Mouse (Mus musculus) thymus, adult 18-20 months (tissue): ENCODE measurements around the gene Cd37.

Experiments
- DNase-seq, 2 experiments: peaks; one replicate each; pipeline ENCODE4 v3.0.0; 2022; ENCODE audit warnings: mixed read lengths in 2 of 2

Cd37 gene

GRCm38 (mm10) chr7:45234333-45234841 is 4.5 kb downstream of the Cd37 start:
- DNase-seq = no peak

- no peak for DNase-seq
Measured at GRCm38 (mm10) chr7:45233580-45234332, 5.2 kb downstream of the Cd37 start.

DNA sequence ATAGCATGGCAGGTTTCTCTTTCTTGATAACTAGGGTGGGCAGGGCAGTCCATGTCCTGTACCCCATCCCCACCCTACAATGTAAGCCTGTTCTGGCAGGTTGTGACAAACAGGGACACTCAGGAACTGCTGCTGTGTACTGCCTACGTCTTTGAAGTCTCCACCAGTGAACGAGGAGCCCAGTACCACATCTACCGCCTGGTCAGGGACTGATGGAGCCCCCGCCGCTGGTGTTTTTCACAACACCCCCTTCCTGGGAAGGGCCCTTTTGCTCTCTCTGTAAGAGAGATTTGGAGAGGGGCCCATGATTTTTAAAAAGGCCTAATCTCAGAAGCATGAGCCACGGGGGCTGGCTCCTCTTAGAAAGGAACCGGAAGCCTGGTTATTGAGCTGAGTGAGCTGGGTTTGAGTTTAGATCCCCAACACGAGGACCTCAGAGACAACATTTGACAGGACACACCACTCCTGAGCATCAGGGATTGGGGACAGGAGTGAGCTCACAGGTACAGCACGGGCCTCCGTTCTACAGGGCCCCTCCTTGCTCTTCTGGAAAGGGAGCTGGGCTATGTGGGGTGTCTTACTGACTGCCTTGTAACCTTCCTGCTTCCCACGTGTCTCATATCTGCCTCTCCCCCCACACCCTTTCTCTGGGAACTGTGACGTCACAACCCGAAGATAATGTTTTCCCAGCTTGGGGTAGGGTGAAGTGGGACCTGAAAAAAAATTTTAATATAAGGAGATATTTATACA is 6.0 kb downstream of the Cd37 start:
- no peak for DNase-seq

GRCm38 (mm10) chr7:45231941-45232340 is 7.0 kb downstream of the Cd37 start:
- DNase-seq = no peak

DNA sequence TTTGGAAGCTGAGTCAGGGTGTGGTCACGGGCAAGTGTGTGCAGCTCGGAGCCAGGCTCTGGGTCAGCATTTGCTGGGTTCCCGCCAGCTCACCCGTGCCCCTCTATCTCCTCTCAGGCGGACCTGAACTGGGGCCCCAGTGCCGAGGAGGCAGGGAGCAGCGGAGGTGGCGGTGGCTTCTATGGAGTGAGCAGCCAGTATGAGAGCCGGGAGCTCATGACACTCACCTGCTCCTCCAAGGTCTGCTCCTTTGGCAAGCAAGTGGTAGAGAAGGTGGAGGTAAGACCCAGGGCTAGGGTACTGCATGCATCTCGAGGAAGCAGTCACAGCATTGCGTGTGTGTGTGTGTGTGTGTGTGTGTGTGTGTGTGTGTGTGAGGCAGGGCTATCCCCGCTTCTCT is 7.7 kb downstream of the Cd37 start:
- no peak for DNase-seq

DNA sequence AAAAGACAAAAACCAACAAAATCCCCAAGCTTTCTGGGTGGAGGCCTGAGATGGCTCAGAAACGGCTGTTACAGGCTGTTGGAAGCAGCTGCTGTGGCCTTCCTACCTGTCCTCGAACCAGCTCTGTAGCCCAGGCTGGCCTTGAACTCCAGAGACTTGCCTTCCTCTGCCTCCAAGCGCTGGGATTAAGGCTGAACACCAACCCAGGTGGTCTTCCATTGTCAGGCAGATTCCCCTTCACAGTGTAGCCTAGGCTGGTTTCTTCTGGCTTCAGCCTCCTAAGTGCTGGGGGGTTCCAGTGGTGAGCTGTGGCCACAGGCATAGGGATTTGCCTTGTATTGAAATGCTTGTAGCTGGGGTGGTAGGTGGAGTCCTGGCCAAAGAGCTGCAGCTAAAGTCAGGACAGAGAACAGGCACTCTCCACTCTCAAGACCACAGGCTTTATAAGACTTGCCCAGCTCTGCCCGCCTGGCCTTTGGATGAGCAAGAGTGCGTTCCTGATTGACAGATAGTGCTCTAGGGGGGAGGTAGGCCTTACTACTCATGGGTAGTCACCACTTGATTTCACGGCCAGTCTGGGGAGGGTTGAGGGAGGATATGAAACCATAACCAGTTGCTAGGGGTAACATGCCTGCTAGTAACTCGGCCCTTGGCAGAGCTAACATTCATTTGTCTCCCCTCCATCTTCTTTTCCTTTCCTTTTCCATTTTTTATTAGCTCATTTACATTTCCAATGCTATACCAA is 9.3 kb downstream of the Cd37 start:
- no peak for DNase-seq

DNA sequence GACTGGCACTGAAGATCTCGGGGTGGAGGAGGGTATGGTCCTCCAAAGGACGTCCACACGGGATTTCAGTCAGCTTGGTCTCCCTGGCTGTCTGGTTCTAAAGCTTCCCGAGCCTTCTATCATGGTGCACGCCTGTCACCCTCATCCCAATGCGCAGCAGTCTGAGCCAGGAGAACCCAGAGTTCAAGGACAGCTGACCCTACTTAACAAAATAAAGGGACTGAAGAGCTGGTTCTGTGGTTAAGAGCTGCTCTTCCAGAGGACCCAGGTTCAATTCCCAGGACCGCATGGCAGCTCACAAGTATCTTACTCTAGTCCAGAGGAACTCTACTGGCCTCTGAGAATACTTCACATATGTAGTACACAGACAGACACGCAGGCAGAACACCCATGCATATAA is 9.9 kb downstream of the Cd37 start:
- no peak for DNase-seq

DNA sequence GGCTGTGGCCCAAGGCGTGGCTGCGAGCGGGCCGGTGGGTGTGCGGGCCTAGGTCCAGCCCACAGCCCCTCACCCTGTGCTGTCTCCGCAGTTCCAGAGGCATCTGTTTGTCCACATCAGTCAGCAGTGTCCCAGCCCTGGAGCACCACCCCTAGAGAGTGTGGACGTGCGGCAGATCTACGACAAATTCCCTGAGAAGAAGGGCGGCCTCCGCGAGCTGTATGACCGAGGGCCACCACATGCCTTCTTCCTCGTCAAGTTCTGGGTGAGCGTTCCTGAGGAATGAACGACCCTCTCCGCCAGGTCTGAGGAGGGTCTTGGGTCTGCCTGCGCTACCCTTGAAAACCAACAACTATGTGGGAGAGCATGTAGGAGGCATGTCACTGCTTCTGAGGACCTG is 10.4 kb downstream of the Cd37 start:
- DNase-seq = no peak

DNA sequence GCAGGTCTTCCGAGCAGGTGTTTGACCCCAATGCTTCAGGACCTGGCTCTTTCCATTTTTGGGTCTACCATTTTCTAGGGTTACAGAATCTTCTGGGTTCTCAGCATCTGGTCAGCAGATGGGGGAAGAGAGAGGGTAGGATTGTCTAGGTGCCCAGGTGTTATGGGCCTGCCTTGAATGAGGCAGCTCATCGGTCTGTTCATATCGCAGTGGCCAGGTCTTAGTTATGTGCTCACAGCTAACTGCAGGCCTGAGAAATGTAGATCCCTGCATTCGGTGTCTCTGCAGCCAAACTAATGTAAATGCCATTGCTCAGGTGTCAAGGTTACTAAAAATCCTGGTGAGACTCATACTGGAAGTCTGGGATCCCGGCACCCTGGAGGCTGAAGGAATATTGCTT is 12.5 kb downstream of the Cd37 start:
- no peak for DNase-seq

DNA sequence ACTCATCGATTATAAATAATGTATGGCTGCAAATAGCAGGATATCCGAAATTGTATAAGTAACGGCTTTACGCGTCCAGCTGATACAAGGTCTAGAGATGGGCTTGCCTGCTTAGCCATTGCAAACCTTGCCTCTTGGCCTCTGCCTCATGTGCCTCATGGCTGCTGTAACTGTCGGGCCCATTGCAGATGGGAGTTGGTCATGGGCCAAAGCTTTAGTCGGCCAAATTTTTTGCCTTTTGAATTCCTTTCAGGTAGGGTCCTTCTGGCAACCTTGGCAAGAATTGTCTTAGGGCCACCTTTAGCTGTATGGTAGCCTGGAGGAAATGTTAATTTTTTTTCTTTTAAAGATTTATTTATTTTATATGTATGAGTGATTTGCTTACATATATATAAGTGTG is 14.1 kb downstream of the Cd37 start:
- no peak for DNase-seq

DNA sequence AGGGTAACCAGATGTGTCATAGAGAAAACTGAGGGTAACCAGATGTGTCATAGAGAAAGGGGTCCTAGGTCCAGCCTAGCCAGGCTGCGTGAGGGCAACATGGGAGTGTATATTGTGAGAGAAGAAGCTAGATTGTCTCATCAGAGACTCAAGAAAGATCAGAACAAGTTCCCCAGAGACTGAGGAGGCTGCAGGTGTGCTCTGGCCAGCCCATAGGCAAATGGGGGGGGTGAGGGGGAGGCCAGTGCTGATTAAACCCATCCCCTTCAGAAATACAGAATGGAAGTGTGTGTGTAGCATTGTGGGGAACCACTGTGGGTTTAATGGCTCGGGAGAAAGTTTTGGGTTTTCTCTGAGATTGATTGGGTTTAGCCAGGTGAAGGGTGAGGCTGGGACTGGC is 17.2 kb downstream of the Cd37 start:
- DNase-seq = no peak

GRCm38 (mm10) chr7:45216442-45217183 is 22.3 kb downstream of the Cd37 start:
- DNase-seq = no peak

- DNase-seq = no peak
Measured at GRCm38 (mm10) chr7:45215673-45216441, 23.1 kb downstream of the Cd37 start, which contains the start of gene Tead2. TSS of gene Tead2 (plus strand) at chr7:45215753.

- no peak for DNase-seq
Measured at GRCm38 (mm10) chr7:45213708-45214107, 25.2 kb downstream of the Cd37 start.

DNA sequence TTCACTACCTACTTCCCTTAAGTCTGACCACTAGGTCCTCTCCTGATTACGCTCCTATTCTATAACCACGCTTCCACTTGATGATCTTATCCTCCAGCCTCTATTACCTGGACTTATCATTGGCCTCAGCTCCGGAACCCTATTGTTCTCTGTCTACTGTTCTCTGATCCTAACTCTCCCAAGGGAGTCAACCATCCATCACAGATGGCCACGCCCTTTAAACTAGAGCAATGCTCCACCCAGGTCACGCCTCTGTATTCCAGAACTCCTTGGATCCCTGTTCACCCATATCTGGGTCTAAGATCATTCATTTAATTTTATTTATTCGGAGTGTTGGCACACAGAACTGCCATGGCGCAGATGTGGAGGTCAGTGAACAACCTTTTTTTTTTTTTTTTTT is 26.6 kb downstream of the Cd37 start:
- no peak for DNase-seq

- no peak for DNase-seq
Measured at GRCm38 (mm10) chr7:45211851-45212251, 27.1 kb downstream of the Cd37 start, which contains the start of gene Dkkl1. TSS of gene Dkkl1 (minus strand) at chr7:45212147.

DNA sequence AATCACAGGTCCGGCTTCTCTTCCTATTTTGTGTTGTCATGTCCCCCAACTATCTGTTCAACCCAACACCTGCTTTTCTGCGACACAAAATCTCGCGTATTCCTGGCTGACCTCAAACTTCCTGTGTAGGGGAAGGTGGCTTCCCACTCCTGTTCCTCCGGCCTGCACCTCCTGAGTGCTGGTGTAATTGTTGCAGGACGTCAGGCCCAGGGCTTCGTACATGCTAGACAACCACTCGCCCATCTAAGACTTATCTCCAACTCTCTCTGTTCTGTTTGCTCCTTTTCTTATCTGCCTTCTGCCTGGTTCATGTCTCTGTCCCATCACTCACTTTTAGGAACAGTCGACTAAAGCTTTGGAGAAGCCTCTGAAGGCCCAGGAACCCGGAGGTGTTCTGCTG is 27.8 kb downstream of the Cd37 start:
- DNase-seq = no peak

- DNase-seq = no peak
Measured at GRCm38 (mm10) chr7:45208260-45208659, 30.7 kb downstream of the Cd37 start.

- peak; percentile 91 to 95 for DNase-seq
Measured at GRCm38 (mm10) chr7:45204380-45205143, 34.4 kb downstream of the Cd37 start, which contains the start of gene Ccdc155. TSS of gene Ccdc155 (minus strand) at chr7:45204892.

GRCm38 (mm10) chr7:45202654-45203053 is 36.3 kb downstream of the Cd37 start:
- no peak for DNase-seq

- no peak for DNase-seq
Measured at GRCm38 (mm10) chr7:45198961-45199360, 40.0 kb downstream of the Cd37 start.
